Mouse (Mus musculus): ENCODE results near the gene Tmem115. TPM values are rescaled to one million over a fixed set of nuclear protein-coding genes. Genes with fewer than 3 reads are reported as not detected.

Gene Tmem115
- 10 to 100 TPM; 32.7 to 48.9 TPM for polyA plus RNA-seq (2012; fragmentation: generic; extraction: Trizol)

DNA sequence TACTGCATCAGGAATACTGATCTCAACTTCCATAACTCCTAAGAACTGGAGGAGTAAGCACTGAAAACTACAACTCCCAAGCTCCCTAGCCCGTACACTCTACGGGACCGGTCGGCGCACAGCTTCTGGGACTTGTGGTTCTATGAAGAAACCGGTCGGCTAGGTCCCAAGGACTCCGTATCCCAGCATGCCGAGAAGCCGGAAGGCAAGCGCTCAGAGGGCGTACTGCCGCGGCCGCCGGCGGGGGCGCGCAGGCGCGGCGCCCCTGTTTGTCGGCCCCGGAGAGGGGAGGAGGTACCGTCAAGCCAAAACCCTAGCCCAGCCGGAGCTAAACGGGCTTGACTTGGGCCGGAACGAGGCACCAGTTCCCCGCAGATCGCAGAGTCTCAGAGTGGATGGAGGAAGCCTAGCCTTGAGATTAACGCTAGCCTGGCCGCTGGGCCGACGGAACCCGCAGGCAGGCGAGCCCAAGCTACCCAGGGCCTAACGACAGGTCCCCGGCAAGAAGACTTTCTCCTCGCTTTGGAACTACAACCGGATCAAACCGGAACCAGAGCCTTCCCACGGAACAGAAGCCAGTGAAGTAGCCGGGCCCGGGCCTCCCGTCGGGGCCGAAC lies at the start of gene Tmem115:
Tmem115 (plus strand) TSS at position 155 of the 617 bp plus-strand sequence.

DNA sequence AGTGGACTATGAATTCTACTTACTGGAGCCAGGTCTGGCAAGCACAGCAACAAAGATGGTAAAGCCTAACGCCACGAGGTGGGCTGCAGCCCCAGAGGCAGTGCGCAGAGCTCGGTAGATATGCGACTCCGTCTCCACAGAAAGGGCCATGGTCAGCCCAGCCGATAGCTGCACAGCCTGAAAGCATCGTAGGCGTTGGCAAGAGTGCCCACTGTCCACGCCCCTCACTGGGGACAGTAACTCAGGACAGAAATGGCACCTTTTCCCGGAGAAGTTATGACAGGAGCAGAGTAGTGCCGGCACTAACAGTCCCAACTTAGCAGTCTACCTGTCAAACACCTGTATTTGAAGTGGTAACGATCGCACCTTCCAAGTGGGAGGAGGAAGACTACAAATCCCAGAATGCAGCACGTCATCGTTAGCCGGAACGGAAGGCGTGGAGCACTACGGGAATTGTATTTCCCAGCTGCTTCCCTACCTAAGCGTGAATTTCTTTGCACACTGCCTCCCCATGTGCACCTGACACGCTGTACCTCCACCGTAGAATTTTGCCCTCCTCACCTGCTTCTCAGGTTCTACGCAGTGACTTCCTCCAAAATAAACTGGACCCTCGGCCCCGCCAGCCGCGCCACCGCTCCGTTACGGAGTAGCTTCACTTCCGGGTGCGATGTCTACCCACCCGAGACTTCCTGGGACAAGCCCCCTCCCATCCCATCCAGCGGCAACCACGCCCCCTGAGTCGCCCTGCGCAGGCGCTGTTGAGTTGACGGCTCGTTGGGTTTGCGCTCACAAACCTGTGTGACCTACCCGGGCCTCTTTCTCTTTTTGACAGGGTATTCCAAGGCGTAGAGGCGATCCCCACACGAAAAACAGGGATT lies 8.0 kb downstream of the Tmem115 start, which contains the start of the genes Cyb561d2 and Nprl2:
Cyb561d2 (minus strand) TSS at position 720 of the 878 bp plus-strand sequence.
Nprl2 (plus strand) TSS at position 753 of the 878 bp plus-strand sequence.

DNA sequence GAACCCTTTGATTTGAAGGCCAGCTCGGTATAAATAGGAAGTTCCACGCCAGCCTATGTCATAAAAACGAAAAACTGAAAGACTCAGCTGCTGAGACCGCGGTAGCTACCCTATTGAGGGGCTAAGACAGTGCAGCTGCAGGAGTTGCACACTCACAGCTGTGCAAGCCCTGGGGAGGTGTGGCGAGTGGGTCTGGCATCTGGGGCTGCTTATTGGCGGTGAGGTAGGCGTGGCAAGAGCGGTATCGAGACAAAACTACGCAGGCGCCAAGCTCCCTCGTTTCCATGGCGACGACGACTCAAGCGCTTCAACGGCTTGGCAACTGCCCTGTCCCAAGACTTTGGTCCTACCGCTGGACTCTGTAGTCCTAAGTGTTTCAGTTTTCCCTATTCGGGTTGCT lies 13.3 kb downstream of the Tmem115 start, which contains the start of gene Zmynd10:
Zmynd10 (plus strand) TSS at position 273 of the 400 bp plus-strand sequence.

DNA sequence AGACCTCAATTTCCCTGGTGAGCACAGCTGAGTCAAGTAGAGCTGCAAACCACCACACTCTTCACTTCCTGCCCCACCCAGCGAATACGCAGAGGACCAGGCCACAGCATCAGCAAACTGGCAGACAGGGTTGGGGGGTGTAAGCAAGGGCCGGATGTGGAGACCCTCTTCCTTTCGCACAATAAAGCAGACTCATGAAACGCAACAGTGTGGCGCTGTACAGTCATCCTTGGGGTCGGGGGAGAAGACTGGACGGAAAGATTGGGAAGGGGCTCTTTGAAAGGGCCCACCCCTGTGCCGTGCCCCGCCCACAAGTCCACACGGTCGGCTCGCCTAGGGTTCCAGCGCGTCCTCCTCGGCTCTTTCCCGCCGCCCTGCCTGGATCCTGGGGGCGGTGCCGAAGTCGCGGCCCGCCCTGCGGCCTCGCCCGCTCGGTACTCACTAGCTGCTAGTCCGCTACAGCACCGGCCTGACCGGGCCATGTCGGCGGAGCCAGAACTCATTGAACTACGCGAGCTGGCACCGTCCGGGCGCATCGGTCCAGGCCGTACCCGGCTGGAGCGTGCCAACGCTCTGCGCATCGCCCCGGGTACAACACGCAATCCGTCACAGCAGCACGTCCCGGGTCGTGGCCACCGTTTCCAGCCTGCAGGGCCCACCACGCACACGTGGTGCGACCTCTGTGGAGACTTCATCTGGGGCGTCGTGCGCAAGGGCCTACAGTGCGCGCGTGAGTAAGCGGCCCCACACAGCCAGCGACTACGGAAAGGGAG lies 17.6 kb downstream of the Tmem115 start, which contains the start of gene Rassf1:
Rassf1 (plus strand) TSS at position 439 of the 773 bp plus-strand sequence.

DNA sequence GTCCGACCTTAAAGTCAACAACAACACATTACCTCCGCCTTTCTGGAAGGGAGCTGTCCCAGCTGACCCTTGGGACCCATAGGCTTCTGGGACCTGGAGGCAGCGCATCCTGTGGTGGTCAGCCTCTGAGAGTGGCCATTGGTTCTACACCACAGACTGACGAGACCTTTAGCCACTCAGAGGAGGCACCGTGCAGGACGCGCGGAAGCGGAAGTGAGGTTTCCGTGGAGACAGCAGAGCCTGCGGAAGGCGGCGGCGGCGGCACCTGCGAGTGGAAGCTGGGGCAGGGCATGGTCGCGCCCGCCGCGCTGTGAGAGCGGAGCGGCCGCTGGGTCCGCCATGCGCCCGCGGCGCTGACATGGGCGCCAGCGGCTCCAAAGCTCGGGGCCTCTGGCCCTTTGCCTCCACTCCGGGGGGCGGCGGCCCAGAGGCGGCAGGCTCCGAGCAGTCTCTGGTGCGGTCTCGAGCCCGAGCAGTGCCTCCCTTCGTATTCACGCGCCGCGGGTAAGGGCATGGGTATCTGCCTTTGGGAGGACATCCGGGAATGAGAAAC lies 29.4 kb downstream of the Tmem115 start, which contains the start of gene Tusc2:
Tusc2 (plus strand) TSS at position 227 of the 553 bp plus-strand sequence.

GRCm38 (mm10) chr9:107567702-107568319 lies 34.1 kb downstream of the Tmem115 start, which contains the start of gene Hyal2:
Hyal2 (plus strand) TSS chr9:107567945.

DNA sequence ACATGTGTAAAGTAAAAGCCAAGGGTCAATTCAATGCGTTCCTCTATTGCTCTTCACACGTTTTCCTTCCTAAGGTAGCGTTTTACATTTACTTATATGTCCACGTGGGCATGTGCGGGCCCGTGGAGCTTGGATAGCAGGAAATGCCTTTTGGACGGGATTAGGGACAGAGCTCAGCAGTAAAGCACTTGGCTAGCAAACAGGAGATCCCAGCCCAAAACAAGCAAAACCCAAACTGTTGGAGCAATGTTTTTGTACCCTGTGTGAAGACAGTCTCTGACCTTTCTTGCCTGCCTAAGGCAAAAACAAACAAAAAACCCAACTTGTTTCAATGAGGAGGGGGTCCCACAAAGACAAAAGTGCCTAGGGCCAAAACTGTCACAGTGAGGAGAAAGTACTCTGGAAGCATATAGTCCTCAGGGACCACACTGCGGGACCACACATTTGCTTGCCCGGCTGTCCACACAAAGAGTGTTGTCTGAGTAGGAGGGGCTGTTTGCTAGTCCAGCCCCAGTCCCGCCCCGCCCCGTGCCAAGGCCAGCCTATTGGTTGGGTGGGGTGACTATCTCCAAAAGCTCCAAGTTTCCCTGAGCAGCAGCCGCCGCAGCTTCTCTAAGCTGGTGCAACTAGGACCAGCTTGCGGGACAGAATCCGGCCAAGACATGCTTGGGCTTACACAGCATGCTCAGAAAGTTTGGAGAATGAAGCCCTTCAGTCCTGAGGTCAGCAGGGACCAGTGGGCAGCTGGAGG lies 42.8 kb downstream of the Tmem115 start, which contains the start of gene Hyal1:
Hyal1 (plus strand) TSS at position 571 of the 751 bp plus-strand sequence.

DNA sequence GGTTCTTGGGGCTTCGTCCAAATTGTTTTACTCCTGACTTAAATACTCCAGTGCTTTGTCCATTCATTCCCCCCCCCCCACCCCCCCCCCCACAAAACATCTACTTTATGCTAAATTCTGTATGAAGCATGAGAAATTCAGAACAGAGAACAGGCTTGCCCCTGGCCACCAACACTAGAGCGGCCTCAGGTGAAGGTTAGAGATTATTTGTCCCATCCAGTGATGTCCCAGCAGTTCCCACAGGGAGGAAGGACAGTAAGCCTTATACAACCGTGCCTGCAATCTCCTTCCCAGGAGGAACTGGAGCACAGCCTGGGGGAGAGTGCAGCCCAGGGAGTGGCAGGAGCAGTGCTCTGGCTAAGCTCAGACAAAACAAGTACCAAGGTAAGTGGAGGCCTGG lies 44.8 kb downstream of the Tmem115 start, which contains the start of gene Naa80:
Naa80 (plus strand) TSS at position 301 of the 400 bp plus-strand sequence.

DNA sequence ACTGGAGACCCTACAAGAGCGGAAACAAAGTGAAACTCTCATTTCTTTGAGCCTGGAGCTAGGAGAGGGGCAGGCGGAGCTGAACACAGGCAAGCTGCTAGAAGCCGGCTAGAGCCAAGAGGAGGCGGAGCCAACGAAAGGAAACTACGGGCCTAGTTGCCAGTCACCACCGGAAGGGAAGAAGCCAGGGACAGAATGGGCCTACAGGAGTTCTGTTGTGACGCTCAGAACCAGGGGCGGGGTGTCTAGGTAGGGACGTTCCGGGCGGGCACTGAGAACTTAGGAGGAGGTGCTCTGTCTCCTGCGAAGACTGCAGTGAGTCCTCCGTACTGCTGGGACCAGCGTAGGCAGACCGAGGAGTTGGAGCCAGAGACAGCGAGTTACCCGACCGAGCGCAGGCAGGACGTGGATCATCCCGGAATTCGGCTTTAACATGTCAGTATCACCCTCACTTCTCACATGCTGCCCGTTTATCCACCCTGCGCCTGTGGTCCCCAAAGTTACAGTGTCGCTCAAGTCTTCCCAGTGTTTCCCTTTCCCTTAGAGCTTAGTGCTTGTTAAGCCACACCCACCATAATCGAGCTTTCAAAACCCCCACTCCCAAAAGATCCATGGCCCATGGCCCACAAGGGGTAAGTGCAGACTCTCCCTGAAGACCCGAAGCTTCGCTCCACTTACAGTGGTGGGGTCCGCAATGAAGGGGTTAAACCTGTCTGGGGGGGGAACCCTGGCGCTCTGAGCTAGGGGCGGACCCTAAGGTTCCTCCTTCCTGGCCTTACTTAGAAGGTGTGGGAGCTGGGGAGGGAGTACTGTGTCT lies 47.0 kb downstream of the Tmem115 start, which contains the start of gene Hyal3:
Hyal3 (plus strand) TSS at position 318 of the 817 bp plus-strand sequence.

DNA sequence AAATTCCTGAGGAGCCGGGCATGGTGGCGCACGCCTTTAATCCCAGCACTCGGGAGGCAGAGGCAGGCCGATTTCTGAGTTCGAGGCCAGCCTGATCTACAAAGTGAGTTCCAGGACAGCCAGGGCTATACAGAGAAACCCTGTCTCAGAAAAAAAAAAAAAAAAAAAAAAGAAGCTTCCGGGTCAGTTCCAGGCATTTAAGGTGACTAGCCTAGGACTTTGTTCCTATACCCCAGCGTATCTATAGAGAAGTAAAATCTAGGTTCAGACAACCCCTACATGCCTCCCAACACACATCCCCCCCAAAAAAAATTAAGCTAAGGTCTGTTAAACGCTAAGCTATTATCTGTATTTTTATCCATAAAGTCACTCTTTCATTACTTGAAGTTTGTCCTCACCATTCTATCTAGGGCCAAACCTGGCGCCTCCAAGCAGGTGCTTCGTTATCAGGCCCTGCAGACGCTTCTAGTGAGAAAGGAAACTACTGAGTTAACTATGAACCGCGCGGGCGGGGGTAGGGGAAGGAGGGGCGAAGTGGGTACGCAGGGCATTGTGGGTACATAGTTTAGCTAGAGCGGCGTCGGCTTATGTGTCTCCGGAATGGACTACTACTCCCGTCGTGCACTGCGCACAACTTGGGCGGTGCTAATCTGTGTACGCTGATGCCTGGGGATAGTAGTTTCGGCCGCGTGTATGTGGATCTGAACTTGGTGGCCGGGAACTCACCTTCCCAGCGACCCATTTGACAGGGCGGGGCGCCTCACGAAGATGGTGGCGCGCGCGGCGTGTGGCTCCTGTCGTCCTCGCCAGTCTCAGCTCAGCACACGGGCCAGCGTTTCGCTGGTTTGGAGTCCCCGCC lies 53.5 kb downstream of the Tmem115 start, which contains the start of gene Ifrd2:
Ifrd2 (plus strand) TSS at position 669 of the 859 bp plus-strand sequence.

Other genes starting within 250 kb of the Tmem115 start
- gene Mapkapk3, start 244.1 kb upstream of the Tmem115 start, polyA plus RNA-seq (2012; fragmentation: generic; extraction: Trizol), result under 1 TPM; 0.28 to 0.84 TPM
- gene Cish, start 237.9 kb upstream of the Tmem115 start, polyA plus RNA-seq (2012; fragmentation: generic; extraction: Trizol), result 1 to 10 TPM in 1 of 2 experiments, under 1 TPM in 1; 0.97 to 1.4 TPM
- 1 to 10 TPM; 5.8 to 8.9 TPM for gene Hemk1, start 195.6 kb upstream of the Tmem115 start, polyA plus RNA-seq (2012; fragmentation: generic; extraction: Trizol)
- gene 6430571L13Rik, start 193.3 kb upstream of the Tmem115 start, polyA plus RNA-seq (2012; fragmentation: generic; extraction: Trizol), result under 1 TPM; 0.08 to 0.24 TPM
- gene Cacna2d2, start 134.3 kb upstream of the Tmem115 start, polyA plus RNA-seq (2012; fragmentation: generic; extraction: Trizol), result not detected
- 10 to 100 TPM; 29.6 to 37.6 TPM for gene Cyb561d2, start 8.2 kb downstream of the Tmem115 start, polyA plus RNA-seq (2012; fragmentation: generic; extraction: Trizol)
- 10 to 100 TPM in 1 of 2 experiments, 1 to 10 TPM in 1; 9.4 to 26.1 TPM for gene Nprl2, start 8.3 kb downstream of the Tmem115 start, polyA plus RNA-seq (2012; fragmentation: generic; extraction: Trizol)
- 1 to 10 TPM in 1 of 2 experiments, under 1 TPM in 1; 0.35 to 1.9 TPM for gene Zmynd10, start 13.4 kb downstream of the Tmem115 start, polyA plus RNA-seq (2012; fragmentation: generic; extraction: Trizol)
- 10 to 100 TPM in 1 of 2 experiments, 1 to 10 TPM in 1; 5.5 to 34.0 TPM for gene Rassf1, start 17.6 kb downstream of the Tmem115 start, polyA plus RNA-seq (2012; fragmentation: generic; extraction: Trizol)
- gene Tusc2, start 29.3 kb downstream of the Tmem115 start, polyA plus RNA-seq (2012; fragmentation: generic; extraction: Trizol), result 10 to 100 TPM; 17.5 to 22.1 TPM
- gene Hyal2, start 34.0 kb downstream of the Tmem115 start, polyA plus RNA-seq (2012; fragmentation: generic; extraction: Trizol), result 10 to 100 TPM; 21.8 to 40.8 TPM
- 1 to 10 TPM; 1.3 to 6.7 TPM for gene Hyal1, start 43.0 kb downstream of the Tmem115 start, polyA plus RNA-seq (2012; fragmentation: generic; extraction: Trizol)
- 10 to 100 TPM; 12.6 to 25.8 TPM for gene Naa80, start 44.9 kb downstream of the Tmem115 start, polyA plus RNA-seq (2012; fragmentation: generic; extraction: Trizol)
- under 1 TPM; 0.06 to 0.94 TPM for gene Hyal3, start 46.9 kb downstream of the Tmem115 start, polyA plus RNA-seq (2012; fragmentation: generic; extraction: Trizol)
- gene Ifrd2, start 53.7 kb downstream of the Tmem115 start, polyA plus RNA-seq (2012; fragmentation: generic; extraction: Trizol), result 10 to 100 TPM; 11.2 to 50.5 TPM
- gene Sema3b, start 75.3 kb downstream of the Tmem115 start, polyA plus RNA-seq (2012; fragmentation: generic; extraction: Trizol), result 10 to 100 TPM in 1 of 2 experiments, under 1 TPM in 1; 0.61 to 22.1 TPM
- 100 to 1,000 TPM; 445 to 604 TPM for gene Gnai2, start 101.4 kb downstream of the Tmem115 start, polyA plus RNA-seq (2012; fragmentation: generic; extraction: Trizol)
- under 1 TPM; 0.01 to 0.11 TPM for gene Slc38a3, start 135.6 kb downstream of the Tmem115 start, polyA plus RNA-seq (2012; fragmentation: generic; extraction: Trizol)
- gene Gnat1, start 145.8 kb downstream of the Tmem115 start, polyA plus RNA-seq (2012; fragmentation: generic; extraction: Trizol), result under 1 TPM; 0.19 to 0.22 TPM
- gene Sema3f, start 176.5 kb downstream of the Tmem115 start, polyA plus RNA-seq (2012; fragmentation: generic; extraction: Trizol), result 10 to 100 TPM in 1 of 2 experiments, 1 to 10 TPM in 1; 8.5 to 52.4 TPM
- gene Rbm5, start 237.1 kb downstream of the Tmem115 start, polyA plus RNA-seq (2012; fragmentation: generic; extraction: Trizol), result 10 to 100 TPM in 1 of 2 experiments, 1 to 10 TPM in 1; 5.9 to 52.6 TPM

All from C3H10T1/2 (cell line).